Mouse (Mus musculus) kidney, adult 2 months (tissue): ENCODE data around the gene Nsf. TPM values are rescaled to one million over a fixed set of nuclear protein-coding genes. Genes with fewer than 3 reads are reported as not detected.

Experiments used
- DNase-seq: peaks from one replicate; pipeline ENCODE4 v3.0.0; 2021
- H3K27ac ChIP-seq: fragments of 200-500 bp; 2 replicates; pipeline ENCODE4 v1.5.1; 2012; ENCODE audit warnings: low read depth, low read length, control low read depth, inconsistent platforms; ENCODE audit not compliant: insufficient read depth
- H3K27me3 ChIP-seq: fragments of 200-500 bp; replicated peaks from 2 replicates; pipeline ENCODE4 v1.6.1; 2012; ENCODE audit warnings: mild to moderate bottlenecking, moderate library complexity, low read length, inconsistent platforms; ENCODE audit not compliant: control insufficient read depth, insufficient read depth
- H3K36me3 ChIP-seq: fragments of 200-500 bp; 2 replicates; pipeline ENCODE4 v1.6.1; 2012; ENCODE audit warnings: mild to moderate bottlenecking, moderate library complexity, low read length, inconsistent platforms; ENCODE audit not compliant: control insufficient read depth, insufficient read depth
- H3K4me1 ChIP-seq: fragments of 200-500 bp; 2 replicates; pipeline ENCODE4 v1.6.1; 2011; ENCODE audit warnings: low read length; ENCODE audit not compliant: control insufficient read depth, insufficient read depth
- H3K4me3 ChIP-seq: fragments of 200-500 bp; 2 replicates; pipeline ENCODE4 v1.5.1; 2011; ENCODE audit warnings: mild to moderate bottlenecking, low read depth, low read length, control low read depth; ENCODE audit not compliant: insufficient read depth
- CTCF ChIP-seq: fragments of 200-500 bp; conservative IDR thresholded peaks from 2 replicates; pipeline ENCODE4 v1.5.1; 2011; ENCODE audit warnings: low read depth, mild to moderate bottlenecking, control low read depth, low read length, moderate library complexity, mixed read lengths; ENCODE audit not compliant: insufficient read depth, insufficient read length
- POLR2A ChIP-seq: fragments of 200-500 bp; IDR thresholded peaks from one replicate; pipeline ENCODE4 v1.6.1; 2011; ENCODE audit warnings: low read depth, low read length, control low read depth
- WGBS: fragments of 180-500 bp; shearing (Covaris S2); methylation state at CpG from one replicate; pipeline ENCODE4 v1.1.7; 2018; 5-methylcytosine and 5-hydroxymethylcytosine counted together
- polyA plus RNA-seq: library from polyadenylated mRNA; depleted of rRNA; stranded (reverse); fragments of >200 nt; gene quantifications from 2 replicates; pipeline ENCODE4 v1.2.3, GENCODE M21; 2012

Nsf gene
- polyA plus RNA-seq, 1 experiment = 35.4 TPM

DNA sequence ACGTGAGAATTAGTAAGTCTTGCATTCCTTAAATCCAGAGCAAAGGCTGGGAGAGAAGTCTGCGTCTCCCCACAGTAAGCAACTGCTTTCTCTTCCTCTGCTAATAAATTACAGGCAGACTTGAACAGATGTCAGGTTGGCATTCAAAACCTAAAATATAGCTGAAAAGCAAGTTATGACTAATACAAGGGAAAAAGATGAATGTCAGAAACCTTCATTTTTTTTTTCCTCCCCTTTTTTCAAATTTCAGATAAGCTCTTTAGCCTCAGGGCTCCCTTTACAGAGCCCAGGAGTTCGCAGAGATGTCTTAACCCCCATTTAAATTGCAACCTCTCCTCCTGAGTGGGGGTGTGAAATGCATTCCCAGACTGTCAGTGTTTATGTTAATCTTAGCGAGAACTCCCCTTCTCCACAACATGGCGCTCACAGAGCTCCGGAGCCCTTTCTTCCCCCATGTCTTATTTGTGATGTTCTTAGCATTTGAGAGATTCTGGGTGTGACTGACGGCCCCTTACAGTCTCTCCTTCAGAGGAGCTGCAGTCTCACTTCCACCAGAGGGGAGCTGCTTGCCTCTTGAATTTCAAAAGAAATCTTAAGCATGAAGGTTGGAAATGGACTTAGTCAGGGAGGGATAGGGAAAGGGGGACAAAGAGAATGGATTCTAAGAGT, 47.7 kb downstream of the Nsf start:
- TF ChIP-seq CTCF = no peak
- Histone ChIP-seq H3K36me3 (peaks cover 2% of the 10 kb centered on the region; the same call in 1 of the 2 replicates), H3K4me1 (no peaks in the 10 kb centered on the region), H3K27ac (no peak overlapping the region), H3K27me3 (no peaks in the 10 kb centered on the region), H3K4me3 (no peak overlapping the region)
- no peak for DNase-seq
- WGBS = 73% methylated on average over 7 of the region's 7 CpGs

- TF ChIP-seq CTCF = no peak
- TF ChIP-seq POLR2A = no peak
- H3K4me3 ChIP-seq = no peak overlapping the region
- peaks cover 2% of the 10 kb centered on the region; the same call in 1 of the 2 replicates for H3K36me3 ChIP-seq
- no peak overlapping the region for H3K27ac ChIP-seq
- H3K4me1 ChIP-seq = no peaks in the 10 kb centered on the region
- no peaks in the 10 kb centered on the region for H3K27me3 ChIP-seq
- no peak for DNase-seq
- 80% methylated on average over 9 of the region's 9 CpGs for WGBS
These were observed 48.4 kb downstream of the Nsf start for GRCm38 (mm10) chr11:103905506-103905905.

GRCm38 (mm10) chr11:103901581-103901966, 52.3 kb downstream of the Nsf start:
- WGBS = 93% methylated on average over 4 of the region's 4 CpGs
- Histone ChIP-seq H3K36me3 (no peaks in the 10 kb centered on the region), H3K4me3 (no peak overlapping the region), H3K27ac (no peak overlapping the region), H3K4me1 (no peaks in the 10 kb centered on the region), H3K27me3 (no peaks in the 10 kb centered on the region)
- TF ChIP-seq CTCF (no peak), POLR2A (no peak)
- DNase-seq = no peak

DNA sequence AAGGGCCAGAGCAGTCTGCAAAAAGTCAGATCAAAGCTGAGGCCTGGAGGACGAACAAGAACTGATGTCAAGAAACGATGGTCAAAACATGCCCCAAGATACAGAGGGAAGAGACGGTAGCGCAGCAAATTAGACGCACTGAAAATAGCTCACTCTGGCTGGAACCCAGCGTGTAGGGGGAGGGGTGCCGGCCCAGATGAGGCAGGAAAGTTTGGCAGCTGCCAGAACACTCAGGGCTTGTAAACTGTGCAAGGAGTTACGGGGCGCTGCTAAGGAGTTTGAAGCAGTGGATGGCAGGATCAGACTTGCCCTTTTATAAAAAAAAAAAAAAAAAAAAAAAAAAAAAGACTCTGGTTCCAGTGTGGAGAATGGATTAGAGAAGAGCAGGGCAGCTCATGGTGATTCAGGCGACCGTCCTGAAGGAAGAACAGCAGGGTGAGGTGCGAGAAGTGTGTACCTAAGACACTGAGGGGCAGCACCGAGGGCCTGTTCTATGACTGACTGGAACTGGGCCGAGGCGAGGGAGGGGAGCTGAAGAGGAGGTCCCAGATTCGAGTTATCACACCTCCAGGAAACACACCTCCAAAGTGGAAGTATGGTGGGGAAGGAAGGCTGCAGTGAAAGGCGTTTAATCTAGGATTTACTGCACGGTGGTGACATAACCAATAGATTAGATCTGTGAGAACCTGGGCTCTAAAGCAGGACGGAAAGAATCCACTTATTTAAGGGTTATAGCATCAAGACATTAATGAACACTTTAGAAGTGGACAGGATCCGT, 52.9 kb downstream of the Nsf start:
- Histone ChIP-seq H3K27ac (no peak overlapping the region), H3K27me3 (no peaks in the 10 kb centered on the region), H3K4me1 (no peaks in the 10 kb centered on the region), H3K36me3 (no peaks in the 10 kb centered on the region), H3K4me3 (no peak overlapping the region)
- 80% methylated on average over 20 of the region's 20 CpGs for WGBS
- TF ChIP-seq POLR2A (no peak), CTCF (no peak)
- no peak for DNase-seq

- no peak overlapping the region for H3K27ac ChIP-seq
- DNase-seq = no peak
- H3K4me3 ChIP-seq = no peak overlapping the region
- TF ChIP-seq POLR2A = no peak
- TF ChIP-seq CTCF = no peak
- H3K27me3 ChIP-seq = no peaks in the 10 kb centered on the region
- no peaks in the 10 kb centered on the region for H3K36me3 ChIP-seq
- 93% methylated on average over 11 of the region's 11 CpGs for WGBS
- H3K4me1 ChIP-seq = no peaks in the 10 kb centered on the region
These were observed 56.7 kb downstream of the Nsf start for GRCm38 (mm10) chr11:103896966-103897750.

DNA sequence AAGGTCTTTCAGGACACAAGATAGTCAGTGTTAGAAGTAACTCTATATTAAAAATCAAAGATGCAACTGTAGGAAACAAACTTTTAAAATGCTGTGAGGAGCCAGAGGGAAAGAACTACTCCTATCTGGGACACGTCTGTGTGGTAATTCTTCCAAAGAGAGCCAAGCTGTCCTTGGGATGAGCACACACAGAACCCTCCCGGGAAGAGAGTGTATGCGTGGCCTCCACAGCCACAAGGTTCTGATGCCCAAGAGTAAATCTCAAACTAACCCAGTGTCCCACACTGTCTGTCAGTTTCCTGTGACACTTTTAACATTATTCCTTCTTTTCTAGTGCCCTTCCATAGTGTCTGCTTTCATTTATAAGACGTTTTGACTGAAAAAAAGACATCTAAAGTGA, 57.8 kb downstream of the Nsf start:
- H3K27ac ChIP-seq = no peak overlapping the region
- H3K36me3 ChIP-seq = no peaks in the 10 kb centered on the region
- no peaks in the 10 kb centered on the region for H3K27me3 ChIP-seq
- H3K4me3 ChIP-seq = no peak overlapping the region
- 90% methylated on average over 4 of the region's 4 CpGs for WGBS
- TF ChIP-seq POLR2A = no peak
- no peak for TF ChIP-seq CTCF
- no peaks in the 10 kb centered on the region for H3K4me1 ChIP-seq
- DNase-seq = no peak

GRCm38 (mm10) chr11:103892831-103893230, 61.0 kb downstream of the Nsf start:
- Histone ChIP-seq H3K4me3 (no peak overlapping the region), H3K27ac (no peak overlapping the region), H3K4me1 (no peaks in the 10 kb centered on the region), H3K27me3 (no peaks in the 10 kb centered on the region), H3K36me3 (no peaks in the 10 kb centered on the region)
- WGBS = 83% methylated on average over 10 of the region's 10 CpGs
- no peak for DNase-seq
- TF ChIP-seq POLR2A (no peak), CTCF (no peak)
